23 mouse cellular contexts compared by ENCODE assay signal in the genomic region with DNA sequence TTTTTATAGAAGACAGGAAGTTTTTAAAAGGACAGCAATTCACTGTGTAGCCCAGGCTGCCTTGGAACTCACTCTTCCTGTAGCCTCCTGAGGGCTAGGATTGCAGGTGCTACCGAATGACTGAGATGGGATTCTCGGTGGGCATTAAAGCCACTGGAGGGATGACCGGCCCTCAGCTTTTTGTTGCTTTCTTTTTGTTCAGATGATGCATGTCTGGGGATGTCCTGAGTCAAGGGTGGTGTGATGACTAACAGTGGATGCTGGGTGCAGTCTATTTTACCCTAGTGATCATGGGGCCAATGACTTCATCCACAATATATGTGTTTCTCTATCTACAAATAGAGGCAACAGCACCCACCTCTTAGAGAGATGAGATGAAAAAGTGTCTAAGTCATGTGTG. TPM values are rescaled to one million over a fixed set of nuclear protein-coding genes. Genes with fewer than 3 reads are reported as not detected.
"Had no signal": no experiment of that assay in that cellular context is flagged by ENCODE, and none has a peak within 500 bp of the region (broad histone marks: within the 10 kb centered on the region; RNA-seq: fewer than 3 reads in every experiment).

No protein-coding gene starts in this region.

- DNase-seq: kidney, postnatal 10 days; kidney, postnatal 4 days; left cerebral cortex, postnatal 4 days; lung, adult 2 months; lung, postnatal 36 days; midbrain, embryonic 14.5 days; retina, postnatal 1 day; right cerebral cortex, postnatal 4 days; spleen, adult 18-20 months; thymus, adult 18-20 months; thymus, postnatal 14 days had no signal

- H3K9me3 ChIP-seq: limb, embryonic 13.5 days; neural tube, embryonic 12.5 days had no signal

- H3K27ac ChIP-seq: layer of hippocampus, adult 2 months; limb, embryonic 13.5 days; liver, embryonic 14.5 days; neural tube, embryonic 12.5 days had no signal

- H3K36me3 ChIP-seq: limb, embryonic 13.5 days; neural tube, embryonic 12.5 days had no signal

- H3K4me3 ChIP-seq: layer of hippocampus, adult 2 months; limb, embryonic 13.5 days; neural tube, embryonic 12.5 days had no signal

- H3K27me3 ChIP-seq: limb, embryonic 13.5 days; neural tube, embryonic 12.5 days had no signal

- H3K4me2 ChIP-seq: limb, embryonic 13.5 days; neural tube, embryonic 12.5 days had no signal

- ATAC-seq: lung, postnatal 0 days had no signal

RNA-seq across cellular contexts. Expression of a gene that starts 2.7 kb away (rescaled TPM):
- total RNA-seq: layer of hippocampus, adult 2 months; layer of hippocampus, postnatal 10 days; left cerebral cortex, adult 18-20 months; left cerebral cortex, postnatal 10 days; left cerebral cortex, postnatal 4 days; liver, adult 2 months; neutrophil, adult 5-6 weeks had no signal
- polyA plus RNA-seq: kidney, embryonic 14.5 days; limb, embryonic 13.5 days; liver, adult 2 months; liver, embryonic 14.5 days; lung, adult 2 months; lung, postnatal 0 days; midbrain, embryonic 14.5 days; neural tube, embryonic 12.5 days; stomach, embryonic 14.5 days had no signal
